Mouse (Mus musculus) left cerebral cortex, postnatal 36 days (tissue): ENCODE results near the gene Bglap. TPM values are rescaled to one million over a fixed set of nuclear protein-coding genes. Genes with fewer than 3 reads are reported as not detected.

Experiments
- DNase-seq, 2 experiments: peaks; one replicate each; pipeline ENCODE4 v3.0.0; 2021 to 2022; ENCODE audit warnings: low spot score in 2 of 2, mixed read lengths in 1 of 2
- intact Hi-C: fragments of 180-260 bp; cut with DNase I; formaldehyde crosslinking; loops from one replicate; pipeline ENCODE4 v1.15.1; 2025
- total RNA-seq, 2 experiments: library from RNA; stranded (reverse); gene quantifications; 2 replicates each; pipeline ENCODE4 v1.2.3; 2021

The Bglap gene
- total RNA-seq, 2 experiments from 2014 or later = 1.8 TPM; not detected in 1

DNA sequence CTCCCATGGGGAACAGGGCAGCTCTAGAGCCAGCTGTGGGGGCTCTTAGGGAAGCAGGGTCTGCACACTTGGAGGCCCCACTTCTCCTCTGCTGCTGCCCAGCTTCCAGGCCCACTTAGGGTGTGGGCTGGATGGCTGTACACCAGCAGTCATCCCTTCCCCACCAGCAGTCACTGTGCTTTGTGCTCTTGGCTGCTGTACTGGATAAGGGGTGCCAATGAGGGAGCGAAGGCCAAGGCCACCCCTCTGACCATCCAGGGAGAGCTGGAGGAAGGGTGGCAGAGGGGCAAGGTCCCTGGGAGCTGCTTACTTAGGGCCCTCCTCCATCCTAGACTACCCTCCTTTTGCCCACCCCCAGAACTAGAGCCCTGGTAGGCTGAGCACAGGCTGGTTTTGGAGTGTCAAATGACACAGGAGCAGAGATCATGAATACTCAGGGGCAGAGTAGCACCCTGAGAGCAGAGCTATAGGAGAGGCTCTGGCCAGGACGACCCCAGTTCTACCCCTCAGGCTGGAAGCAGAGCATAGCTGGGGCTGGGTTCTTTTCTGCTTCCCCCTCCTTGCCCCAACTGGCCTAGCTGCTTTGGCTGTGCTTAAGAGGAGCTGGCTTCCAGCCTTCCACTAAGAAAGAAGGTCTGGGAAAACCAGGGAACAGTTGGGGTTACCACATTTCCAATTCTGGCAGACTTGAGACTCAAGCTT lies 22.5 kb downstream of the Bglap start:
- intact Hi-C loops = no loop called here
- DNase-seq = no peak

DNA sequence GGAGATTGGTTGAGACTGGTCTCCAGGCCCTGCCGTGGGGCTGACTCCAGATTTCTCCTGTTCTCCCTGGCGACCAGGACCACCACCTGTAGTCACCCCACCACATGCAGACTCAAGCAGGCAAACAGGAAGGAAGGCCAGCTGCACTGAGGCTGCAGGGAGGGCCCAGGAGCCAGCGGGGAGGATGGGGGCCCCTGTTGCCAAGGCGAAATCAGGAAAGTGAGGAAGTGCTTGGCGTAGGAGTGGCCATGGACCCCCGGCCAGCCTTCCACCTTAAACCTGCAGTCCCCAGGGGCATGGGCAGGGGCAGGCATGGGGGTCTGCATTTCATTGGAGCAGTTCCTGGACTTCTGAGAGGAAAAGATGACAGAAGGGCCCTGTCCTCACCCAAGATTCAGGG lies 23.2 kb downstream of the Bglap start:
- intact Hi-C loops = no loop called here

DNA sequence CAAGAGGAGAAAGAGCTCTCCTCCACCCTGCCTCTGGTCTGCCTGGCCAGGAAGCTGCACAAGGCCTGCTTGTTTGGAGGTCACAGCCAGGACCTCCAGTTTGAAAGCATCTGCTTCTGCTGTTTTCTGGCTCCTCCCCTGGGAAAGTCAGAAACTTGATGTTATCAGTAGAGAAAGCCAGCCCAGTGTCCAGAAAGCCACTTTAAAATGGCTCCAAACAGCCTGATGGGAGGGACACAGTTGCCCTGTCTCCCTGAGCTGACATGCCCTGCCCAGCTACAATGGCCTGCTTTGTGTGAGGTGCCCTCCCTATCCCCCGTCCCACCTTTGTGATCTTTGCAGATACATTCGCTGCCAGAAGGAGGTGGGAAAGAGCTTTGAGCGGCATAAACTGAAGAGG lies 24.3 kb downstream of the Bglap start:
- intact Hi-C loops = no loop called here
- DNase-seq = no peak

More for the DNA sequence above, 23.2 kb downstream of the Bglap start:
- DNase-seq = no peak

DNA sequence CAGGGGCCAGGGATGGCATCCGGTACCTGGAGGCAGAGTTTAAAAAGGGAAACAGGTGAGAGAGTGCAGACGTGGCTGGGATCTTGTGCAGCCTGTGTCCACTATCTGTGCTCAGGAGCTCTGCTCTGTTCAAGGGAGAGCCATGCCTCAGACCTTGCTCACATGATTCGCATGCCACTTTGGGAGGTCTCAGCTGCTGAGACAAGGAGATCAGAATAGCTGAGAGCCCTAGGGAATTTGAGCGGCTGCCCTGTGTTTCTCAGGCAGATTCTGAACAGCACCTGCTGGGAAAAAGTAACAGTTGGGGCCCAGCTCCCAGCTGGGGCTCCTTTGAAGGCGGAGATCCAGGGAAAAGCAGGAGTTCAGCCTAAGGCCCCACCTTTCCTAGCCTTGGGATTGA lies 24.7 kb downstream of the Bglap start:
- intact Hi-C loops = no loop called here
- DNase-seq = no peak

DNA sequence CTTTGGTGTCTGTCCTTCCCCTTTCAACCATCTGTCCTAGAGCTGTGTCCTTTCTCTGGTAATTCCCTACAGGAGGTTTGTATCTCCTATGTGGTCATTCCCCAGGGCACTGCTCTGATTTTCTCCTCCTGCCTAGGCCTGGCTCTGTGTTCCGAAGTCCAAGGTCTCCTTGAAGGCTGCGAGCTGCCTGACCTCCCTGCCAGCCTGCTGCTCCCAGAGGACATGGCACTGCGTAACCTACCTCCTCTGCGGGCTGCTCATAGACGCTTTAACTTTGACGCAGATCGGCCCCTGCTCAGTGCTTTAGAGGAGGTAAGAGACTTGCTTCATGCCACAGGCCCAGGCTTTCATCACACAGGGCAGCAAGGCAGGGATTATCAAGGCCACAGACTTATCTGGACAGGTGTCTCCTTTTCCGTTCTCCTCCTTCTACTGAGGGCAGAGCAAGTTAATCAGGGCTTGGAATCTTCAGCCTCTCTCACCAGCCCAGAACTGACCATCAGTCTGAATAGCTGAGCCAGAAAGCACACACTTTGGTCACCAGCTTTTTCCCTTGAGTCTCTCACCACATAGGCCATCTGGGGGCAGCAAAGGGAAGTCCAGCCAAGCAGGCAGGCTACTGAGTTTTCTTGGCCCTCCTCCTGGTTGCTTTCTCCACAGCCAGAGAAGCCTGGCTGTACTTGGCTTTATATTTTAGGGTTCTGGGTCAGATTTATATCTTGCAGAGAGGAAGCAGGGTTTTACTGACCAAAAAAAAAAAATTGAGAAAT lies 29.7 kb downstream of the Bglap start:
- intact Hi-C loops = loop anchor here (5.0 kb wide), 1 partner anchor 42 kb away; no protein-coding TSS in a partner anchor
- DNase-seq = no peak

DNA sequence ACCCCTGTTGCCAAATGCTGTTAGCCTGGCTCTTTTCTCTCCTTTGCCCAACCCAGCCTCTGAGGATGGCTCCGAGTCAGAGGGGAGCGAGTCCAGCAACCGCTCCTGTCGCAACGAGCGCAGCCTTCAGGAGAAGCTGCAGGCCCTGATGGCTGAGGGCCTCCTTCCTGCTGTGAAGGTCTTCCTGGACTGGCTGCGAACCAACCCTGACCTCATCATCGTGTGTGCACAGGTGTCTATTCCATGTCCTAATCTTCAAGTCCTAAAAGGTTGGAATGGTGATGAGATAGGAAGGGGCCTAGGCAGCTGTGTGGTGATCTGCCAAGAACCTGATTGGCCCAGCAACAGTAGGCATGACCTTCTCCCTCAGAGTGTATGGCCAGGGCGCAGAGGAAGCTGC lies 31.4 kb downstream of the Bglap start:
- intact Hi-C loops = loop anchor here (5.0 kb wide), 1 partner anchor 41 kb away; no protein-coding TSS in a partner anchor

DNA sequence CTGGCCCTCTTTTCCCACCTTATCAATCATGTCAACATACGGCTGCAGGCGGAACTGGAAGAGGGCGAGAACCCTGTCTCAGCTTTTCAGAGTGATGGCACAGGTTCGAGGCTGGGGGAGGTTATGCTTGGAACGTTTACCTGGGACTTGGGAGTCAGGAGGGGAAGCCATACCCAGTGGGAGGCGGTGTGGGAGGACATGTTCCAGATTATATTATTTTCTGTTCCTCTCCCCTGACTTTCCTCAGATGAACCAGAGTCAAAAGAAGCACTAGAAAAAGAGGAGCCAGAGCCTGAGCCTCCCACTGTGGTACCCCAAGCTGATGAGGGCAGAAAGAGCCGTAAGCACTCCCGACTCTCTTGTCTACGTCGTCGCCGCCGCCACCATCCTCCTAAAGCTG lies 33.5 kb downstream of the Bglap start:
- DNase-seq = no peak
- intact Hi-C loops = loop anchor here (5.0 kb wide), 1 partner anchor 38 kb away; no protein-coding TSS in a partner anchor

More for the DNA sequence above, 31.4 kb downstream of the Bglap start:
- DNase-seq = no peak

DNA sequence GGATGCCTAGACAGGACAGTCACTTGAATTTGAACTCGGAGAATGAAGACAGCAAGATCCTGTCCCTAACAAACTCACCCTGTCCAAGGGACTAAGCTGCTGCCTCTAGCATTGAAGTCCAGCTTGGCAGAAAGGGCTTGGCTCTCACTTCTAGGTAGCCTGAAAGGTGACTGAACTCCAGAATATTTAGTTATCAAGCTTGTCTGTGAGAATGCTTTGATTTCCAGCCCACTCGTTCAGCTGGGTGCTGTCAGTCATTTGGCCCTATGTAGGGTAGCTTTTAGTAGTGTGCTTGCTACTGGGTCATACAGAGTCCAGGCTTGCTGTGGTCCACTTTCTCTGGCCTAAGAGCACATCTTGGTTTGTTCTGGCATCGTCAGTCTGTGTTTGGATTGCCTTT lies 45.3 kb downstream of the Bglap start:
- intact Hi-C loops = loop anchor here (5.0 kb wide), 1 partner anchor 42 kb away; the partner anchor contains the start of genes Cct3 and Tsacc
- no peak for DNase-seq

DNA sequence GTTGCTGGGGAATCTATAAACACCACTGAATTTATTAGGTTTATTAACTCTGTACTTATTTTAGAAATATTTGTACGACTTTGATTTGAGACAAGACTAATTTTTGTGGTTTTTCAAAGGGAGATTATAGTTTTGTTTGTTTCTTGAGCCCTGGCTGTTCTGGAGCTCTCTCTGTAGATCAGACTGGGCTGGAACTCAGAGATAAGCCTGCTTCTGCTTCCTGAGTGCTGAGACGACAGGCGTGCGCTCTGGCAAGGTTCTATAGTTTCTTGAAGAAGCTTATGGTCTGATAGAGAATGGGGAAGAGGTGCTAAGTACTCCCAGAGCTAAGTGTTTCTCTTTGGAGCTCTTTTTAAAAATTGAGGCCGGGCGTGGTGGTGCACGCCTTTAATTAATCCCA lies 45.9 kb downstream of the Bglap start:
- no peak for DNase-seq
- intact Hi-C loops = loop anchor here (5.0 kb wide), 1 partner anchor 41 kb away; the partner anchor contains the start of genes Cct3 and Tsacc

DNA sequence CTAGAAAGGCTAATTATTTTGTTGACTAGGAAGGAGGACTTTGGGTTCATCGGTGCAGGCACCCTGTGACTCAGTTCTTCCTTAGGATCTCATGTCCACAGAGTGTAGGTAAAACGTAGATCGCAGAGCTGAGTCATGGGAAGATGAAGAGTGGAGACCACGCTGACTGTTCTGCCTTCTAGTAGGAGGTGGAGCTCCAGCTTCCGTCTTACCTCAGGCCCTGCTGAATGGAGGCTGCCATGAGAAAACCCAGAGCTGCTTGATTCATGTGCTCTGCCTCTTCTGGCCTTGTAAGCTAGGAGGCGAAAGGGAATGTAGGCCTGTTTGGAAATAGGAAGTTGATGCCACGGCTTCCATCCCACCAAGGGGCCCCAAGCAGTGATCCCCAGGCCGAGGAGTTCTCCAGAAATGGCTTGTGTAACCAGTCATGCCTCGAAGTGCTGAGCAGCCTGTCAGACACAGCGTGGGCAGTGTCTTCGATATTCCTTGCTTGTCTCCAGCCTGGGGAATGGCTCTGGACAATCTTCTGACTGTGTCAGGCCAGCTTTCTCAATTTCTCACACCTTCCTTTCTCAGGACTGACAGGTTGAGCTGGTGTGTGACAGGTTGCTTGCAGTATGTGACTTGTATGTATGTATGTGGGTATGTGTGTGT lies 46.8 kb downstream of the Bglap start:
- DNase-seq = peak; percentile 54 to 59
- intact Hi-C loops = loop anchor here (5.0 kb wide), 1 partner anchor 40 kb away; the partner anchor contains the start of genes Cct3 and Tsacc

DNA sequence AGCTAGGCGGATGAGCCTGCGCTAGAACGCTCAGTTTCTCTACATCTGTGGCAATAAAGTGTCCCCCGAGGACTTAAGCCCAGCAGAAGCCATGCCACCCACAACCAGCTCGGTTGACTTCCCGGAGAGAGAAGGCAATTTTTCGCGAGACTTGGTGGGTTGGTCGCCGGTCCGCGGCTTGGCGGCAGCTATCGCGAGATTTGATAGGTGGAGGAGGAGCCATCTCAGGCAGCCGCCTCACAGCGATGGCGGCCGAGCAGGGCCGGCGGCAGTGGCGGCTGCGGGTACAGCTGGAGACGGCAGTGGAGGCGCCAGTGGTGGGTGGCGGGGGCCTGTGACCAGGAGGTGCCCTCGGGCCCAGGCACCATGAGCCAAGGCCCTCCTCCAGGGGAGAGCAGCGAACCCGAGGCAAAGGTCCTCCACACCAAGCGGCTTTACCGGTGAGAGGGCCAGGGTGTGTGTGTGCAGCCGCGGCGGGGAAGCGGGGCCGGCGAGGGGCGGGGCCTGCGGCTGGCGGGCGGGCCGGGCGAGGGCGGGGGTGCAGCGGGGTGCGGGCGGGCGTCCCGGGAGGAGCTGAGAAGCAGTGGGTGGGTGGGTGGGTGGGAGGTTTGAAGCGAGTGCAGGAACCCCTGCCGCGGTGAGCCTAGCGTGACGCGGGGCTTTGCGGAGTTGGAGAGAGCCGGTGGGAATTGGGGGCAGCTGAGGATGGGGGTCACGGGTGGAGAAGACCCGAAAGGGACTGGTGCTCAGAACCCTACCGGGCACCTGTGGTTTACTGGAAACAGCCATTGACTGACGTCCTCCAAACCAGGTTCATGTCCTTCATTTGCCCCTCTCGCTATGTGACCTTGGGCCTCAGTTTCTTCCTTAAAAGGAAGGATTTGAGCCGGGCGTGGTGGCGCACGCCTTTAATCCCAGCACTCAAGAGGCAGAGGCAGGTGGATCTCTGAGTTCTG lies 47.9 kb downstream of the Bglap start, which contains the start of the genes Tmem79 and Smg5:
Tmem79 (minus strand) TSS at position 91 of the 956 bp plus-strand sequence.
Smg5 (plus strand) TSS at position 203 of the 956 bp plus-strand sequence.
- DNase-seq = peak; percentile 97
- intact Hi-C loops = loop anchor here (5.0 kb wide), 1 partner anchor 39 kb away; the partner anchor contains the start of genes Cct3 and Tsacc

DNA sequence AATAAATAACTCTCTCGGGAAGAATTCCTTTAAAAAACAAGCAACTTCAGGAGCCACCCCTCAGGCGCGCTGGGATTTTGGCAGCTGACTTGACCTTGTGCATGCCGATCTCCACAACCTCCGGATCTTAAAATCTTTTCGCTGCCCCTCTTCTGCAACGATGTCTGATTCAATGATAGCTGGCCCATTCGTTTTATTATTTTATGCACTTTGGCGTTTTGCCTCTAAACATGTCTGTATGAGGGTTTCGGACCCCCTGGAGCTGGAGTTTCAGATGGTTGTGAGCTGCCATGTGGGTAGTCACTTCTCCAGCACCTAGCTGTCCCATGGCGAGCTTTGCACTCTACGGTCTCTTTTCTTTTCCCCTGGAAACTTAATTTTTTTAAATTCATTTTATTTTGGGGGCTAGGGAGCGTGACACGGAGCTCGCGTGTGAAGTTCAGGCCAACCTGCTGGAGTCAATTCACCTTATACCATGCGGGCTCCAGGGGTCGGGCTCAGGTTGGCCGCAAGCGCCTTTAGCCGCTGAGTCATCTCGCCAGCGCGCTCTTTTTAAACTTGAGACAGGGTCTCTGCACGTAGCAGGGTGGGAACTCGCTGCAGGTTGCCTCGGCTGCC lies 48.7 kb downstream of the Bglap start:
- no peak for DNase-seq
- intact Hi-C loops = loop anchor here (5.0 kb wide), 1 partner anchor 38 kb away; the partner anchor contains the start of genes Cct3 and Tsacc

DNA sequence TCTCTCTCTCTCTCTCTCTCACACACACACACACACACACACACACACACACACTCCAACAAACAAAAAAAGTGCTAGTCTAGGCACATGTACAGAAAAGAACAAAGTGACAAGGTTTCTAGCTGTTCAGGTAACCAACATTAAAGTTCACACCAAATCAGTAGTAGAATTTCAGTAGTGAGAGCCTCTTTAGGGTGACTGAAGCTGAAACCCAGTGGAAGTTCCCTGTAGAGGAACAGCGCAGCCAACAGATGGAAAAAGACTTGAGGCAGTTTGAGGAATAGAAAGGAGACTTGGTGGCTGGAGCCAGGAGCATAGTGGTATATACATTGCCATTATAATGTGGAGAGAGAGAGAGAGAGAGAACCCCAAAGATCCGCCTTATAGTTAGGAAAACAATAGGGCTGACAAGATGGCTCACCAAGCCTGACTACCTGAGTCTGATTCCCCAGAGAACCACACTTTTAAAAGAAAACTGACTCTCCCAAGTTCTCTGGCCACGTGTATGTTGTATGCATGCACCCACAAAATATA lies 49.3 kb downstream of the Bglap start:
- no peak for DNase-seq
- intact Hi-C loops = loop anchor here (5.0 kb wide), 1 partner anchor 38 kb away; the partner anchor contains the start of genes Cct3 and Tsacc

DNA sequence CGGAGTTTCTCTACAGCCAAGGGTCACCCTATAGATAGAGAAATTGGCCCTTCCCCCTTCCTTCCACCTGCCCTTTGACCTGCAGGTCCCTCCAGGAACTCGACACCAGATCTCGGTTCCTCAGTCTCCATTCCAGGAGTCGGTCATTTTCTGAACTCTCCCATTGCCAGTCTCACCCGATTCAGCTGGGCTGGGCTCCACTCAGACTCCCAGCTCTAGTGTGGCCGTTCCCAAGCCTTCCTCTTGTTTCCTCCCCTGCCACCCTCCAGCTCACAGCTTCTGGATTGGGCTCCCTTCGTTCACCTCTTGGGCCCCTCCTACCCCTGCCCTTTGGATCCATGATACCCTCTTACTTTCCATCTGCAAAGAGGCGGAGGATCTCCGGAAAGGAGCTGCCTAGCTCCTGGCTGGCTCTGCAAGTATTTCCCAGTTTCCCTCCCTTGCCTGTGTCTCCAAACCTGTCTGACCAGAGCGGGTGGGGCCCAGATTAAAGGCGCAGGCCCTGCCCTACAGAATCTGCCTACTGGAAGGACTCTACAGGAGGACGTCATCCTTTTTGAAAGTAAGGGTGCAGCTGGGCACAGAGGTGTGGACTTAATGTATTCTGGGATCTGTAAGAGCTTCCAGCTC lies 50.1 kb downstream of the Bglap start:
- intact Hi-C loops = no loop called here
- DNase-seq = no peak
